Mouse (Mus musculus) MEL (cell line): ENCODE results near the gene Pknox2. TPM values are rescaled to one million over a fixed set of nuclear protein-coding genes. Genes with fewer than 3 reads are reported as not detected.

Experiments used
- DNase-seq: peaks from one replicate; pipeline ENCODE4 v3.0.0; 2011; ENCODE audit warnings: low read depth, low spot score
- H3K27ac ChIP-seq: 2 replicates; pipeline ENCODE4 v1.5.1; 2012; ENCODE audit warnings: low read depth, mild to moderate bottlenecking, control low read depth, low read length, moderate library complexity; ENCODE audit not compliant: control insufficient read depth
- H3K27me3 ChIP-seq, 2 experiments: fragments of 150-350 bp in 1 of 2; sonication (generic) in 1 of 2; 2 replicates each; pipeline ENCODE4 v1.6.1; 2012; ENCODE audit warnings: low read length in 2 of 2, mild to moderate bottlenecking in 2 of 2, improper control_type of control experiment in 1 of 2, moderate library complexity in 1 of 2; ENCODE audit not compliant: insufficient read depth in 2 of 2, control insufficient read depth in 1 of 2
- H3K36me3 ChIP-seq, 2 experiments: 2 replicates each; pipeline ENCODE4 v1.6.1; 2012 to 2014; ENCODE audit warnings: low read length in 2 of 2, improper control_type of control experiment in 1 of 2, inconsistent platforms in 1 of 2, mild to moderate bottlenecking in 1 of 2; ENCODE audit not compliant: insufficient read depth in 2 of 2, control insufficient read depth in 1 of 2
- H3K4me1 ChIP-seq, 2 experiments: fragments of 150-350 bp in 1 of 2; sonication (generic) in 1 of 2; 2 replicates each; pipeline ENCODE4 v1.6.1; 2012; ENCODE audit warnings: low read length in 2 of 2, improper control_type of control experiment in 1 of 2, mild to moderate bottlenecking in 1 of 2; ENCODE audit not compliant: insufficient read depth in 2 of 2, control insufficient read depth in 1 of 2
- H3K4me3 ChIP-seq, 2 experiments: fragments of 150-350 bp in 1 of 2; sonication (generic) in 1 of 2; 2 replicates each; pipeline ENCODE4 v1.5.1; 2012; ENCODE audit warnings: low read depth in 2 of 2, low read length in 2 of 2, mild to moderate bottlenecking in 2 of 2, moderate library complexity in 2 of 2, control low read depth in 1 of 2, improper control_type of control experiment in 1 of 2; ENCODE audit not compliant: control insufficient read depth in 1 of 2, insufficient read depth in 1 of 2
- H3K79me2 ChIP-seq: 2 replicates; pipeline ENCODE4 v1.6.1; 2012; ENCODE audit warnings: mild to moderate bottlenecking, low read length, moderate library complexity; ENCODE audit not compliant: control insufficient read depth, poor library complexity, insufficient read depth
- H3K9ac ChIP-seq: 2 replicates; pipeline ENCODE4 v1.6.1; 2012; ENCODE audit warnings: low read depth, mild to moderate bottlenecking, control low read depth, low read length, moderate library complexity; ENCODE audit not compliant: control insufficient read depth, poor library complexity, severe bottlenecking
- H3K9me3 ChIP-seq: fragments of 150-350 bp; sonication (generic); replicated peaks from 2 replicates; pipeline ENCODE4 v1.6.1; 2012; ENCODE audit warnings: mild to moderate bottlenecking, low read length, improper control_type of control experiment, moderate library complexity; ENCODE audit not compliant: insufficient read depth
- CHD1 ChIP-seq: IDR thresholded peaks from 2 replicates; pipeline ENCODE4 v1.6.1; 2012; ENCODE audit warnings: low read depth, mild to moderate bottlenecking, inconsistent platforms, low read length, improper control_type of control experiment
- CHD2 ChIP-seq: IDR thresholded peaks from 2 replicates; pipeline ENCODE4 v1.6.1; 2011; ENCODE audit warnings: low read length, improper control_type of control experiment
- E2F4 ChIP-seq: IDR thresholded peaks from 2 replicates; pipeline ENCODE4 v1.6.1; 2011; ENCODE audit warnings: low read depth, low read length, improper control_type of control experiment, borderline replicate concordance
- ELF1 ChIP-seq: IDR thresholded peaks from 2 replicates; pipeline ENCODE4 v1.6.1; 2014; ENCODE audit warnings: low read depth, mild to moderate bottlenecking, inconsistent platforms, low read length, improper control_type of control experiment, moderate library complexity
- EP300 ChIP-seq, 2 experiments: IDR thresholded peaks; 2 replicates each; pipeline ENCODE4 v1.6.1; 2011; ENCODE audit warnings: improper control_type of control experiment in 2 of 2, low read length in 2 of 2, low read depth in 1 of 2, mild to moderate bottlenecking in 1 of 2
- ETS1 ChIP-seq: IDR thresholded peaks from 2 replicates; pipeline ENCODE4 v1.6.1; 2012; ENCODE audit warnings: low read depth, mild to moderate bottlenecking, inconsistent platforms, low read length, improper control_type of control experiment, moderate library complexity
- GABPA ChIP-seq: IDR thresholded peaks from 2 replicates; pipeline ENCODE4 v1.6.1; 2012; ENCODE audit warnings: low read depth, mild to moderate bottlenecking, inconsistent platforms, low read length, improper control_type of control experiment, moderate library complexity
- GATA1 ChIP-seq: IDR thresholded peaks from 2 replicates; pipeline ENCODE4 v1.6.1; 2011; ENCODE audit warnings: low read depth, low read length, improper control_type of control experiment
- HCFC1 ChIP-seq: IDR thresholded peaks from 2 replicates; pipeline ENCODE4 v1.6.1; 2012; ENCODE audit warnings: low read depth, mild to moderate bottlenecking, inconsistent platforms, low read length, improper control_type of control experiment, moderate library complexity
- KAT2A ChIP-seq: conservative IDR thresholded peaks from 2 replicates; pipeline ENCODE4 v1.6.1; 2012; ENCODE audit warnings: low read depth, low read length, improper control_type of control experiment, inconsistent platforms
- MAFK ChIP-seq: IDR thresholded peaks from 2 replicates; pipeline ENCODE4 v1.6.1; 2011; ENCODE audit warnings: low read depth, mild to moderate bottlenecking, low read length, improper control_type of control experiment, borderline replicate concordance
- MAZ ChIP-seq: IDR thresholded peaks from 2 replicates; pipeline ENCODE4 v1.6.1; 2012; ENCODE audit warnings: low read depth, mild to moderate bottlenecking, inconsistent platforms, low read length, improper control_type of control experiment
- MXI1 ChIP-seq: IDR thresholded peaks from 2 replicates; pipeline ENCODE4 v1.6.1; 2011; ENCODE audit warnings: mild to moderate bottlenecking, low read depth, low read length, improper control_type of control experiment
- NELFE ChIP-seq: IDR thresholded peaks from 2 replicates; pipeline ENCODE4 v1.6.1; 2011; ENCODE audit warnings: low read depth, low read length, improper control_type of control experiment
- POLR2AphosphoS2 ChIP-seq: IDR thresholded peaks from 2 replicates; pipeline ENCODE4 v1.6.1; 2011; ENCODE audit warnings: low read length, improper control_type of control experiment
- POLR2AphosphoS5 ChIP-seq: IDR thresholded peaks from 2 replicates; pipeline ENCODE4 v1.6.1; 2012; ENCODE audit warnings: low read depth, borderline replicate concordance, mild to moderate bottlenecking, inconsistent platforms, low read length, moderate library complexity, mixed read lengths
- RAD21 ChIP-seq: IDR thresholded peaks from 2 replicates; pipeline ENCODE4 v1.6.1; 2011; ENCODE audit warnings: mild to moderate bottlenecking, low read depth, low read length, improper control_type of control experiment
- RCOR1 ChIP-seq: IDR thresholded peaks from 2 replicates; pipeline ENCODE4 v1.6.1; 2012; ENCODE audit warnings: low read depth, mild to moderate bottlenecking, inconsistent platforms, low read length, improper control_type of control experiment
- SIN3A ChIP-seq: IDR thresholded peaks from 2 replicates; pipeline ENCODE4 v1.6.1; 2012; ENCODE audit warnings: low read length, improper control_type of control experiment, inconsistent platforms
- TBP ChIP-seq: IDR thresholded peaks from 2 replicates; pipeline ENCODE4 v1.8.0; 2011; ENCODE audit warnings: low read depth, low read length, improper control_type of control experiment
- USF1 ChIP-seq: IDR thresholded peaks from 2 replicates; pipeline ENCODE4 v1.6.1; 2014; ENCODE audit warnings: low read depth, mild to moderate bottlenecking, inconsistent platforms, low read length, improper control_type of control experiment, moderate library complexity
- USF2 ChIP-seq, 2 experiments: IDR thresholded peaks; 2 replicates each; pipeline ENCODE4 v1.6.1; 2011 to 2012; ENCODE audit warnings: improper control_type of control experiment in 2 of 2, low read length in 2 of 2, borderline replicate concordance in 1 of 2, inconsistent platforms in 1 of 2, low read depth in 1 of 2, mild to moderate bottlenecking in 1 of 2; ENCODE audit not compliant: insufficient read depth in 1 of 2
- polyA plus RNA-seq, 2 experiments: library from polyadenylated mRNA; stranded (reverse) in 1 of 2; unstranded in 1 of 2; fragments of >175 nt in 1 of 2; fragments of >200 nt in 1 of 2; gene quantifications; 2 replicates each; pipeline versions ENCODE4 v1.2.1 to v1.2.4; 2012; ENCODE audit warnings: low replicate concordance in 2 of 2, low read depth in 1 of 2; ENCODE audit not compliant: insufficient read length in 2 of 2, insufficient read depth in 1 of 2, missing spikeins in 1 of 2
- total RNA-seq: library from RNA; depleted of rRNA; stranded (reverse); fragments of 300-350 nt; gene quantifications from 2 replicates; pipeline ENCODE4 v1.2.3, GENCODE M21; 2012

Pknox2 gene
- total and polyA plus RNA-seq, 3 experiments, result not detected

GRCm38 (mm10) chr9:36947056-36947694 is 200.0 kb downstream of the Pknox2 start:
- Histone ChIP-seq H3K4me3 (no peak overlapping the region), H3K9ac (no peak overlapping the region), H3K27me3 (peaks cover 0 to 2% of the 10 kb centered on the region in 2 experiments; a peak in 3 of 4 replicates), H3K36me3 (no peaks in the 10 kb centered on the region), H3K27ac (no peak overlapping the region), H3K9me3 (no peaks in the 10 kb centered on the region), H3K79me2 (no peaks in the 10 kb centered on the region), H3K4me1 (no peaks in the 10 kb centered on the region)
- TF ChIP-seq ELF1, result no peak
- no peak for TF ChIP-seq HCFC1
- no peak for TF ChIP-seq EP300 (IDR thresholded peaks at IDR 0.05; ENCODE audit: low read depth in 1 of 2, low read length in 2 of 2)
- TF ChIP-seq E2F4, result no peak
- no peak for TF ChIP-seq POLR2AphosphoS5
- no peak for TF ChIP-seq GABPA
- no peak for TF ChIP-seq RAD21
- no peak for DNase-seq

GRCm38 (mm10) chr9:36944843-36945242 is 202.4 kb downstream of the Pknox2 start:
- Histone ChIP-seq H3K4me1 (no peaks in the 10 kb centered on the region), H3K4me3 (no peak overlapping the region), H3K27me3 (peaks cover 0 to 2% of the 10 kb centered on the region in 2 experiments; a peak in 3 of 4 replicates), H3K27ac (no peak overlapping the region), H3K9ac (no peak overlapping the region), H3K79me2 (no peaks in the 10 kb centered on the region), H3K9me3 (no peaks in the 10 kb centered on the region), H3K36me3 (no peaks in the 10 kb centered on the region)
- no peak for DNase-seq
- no peak for TF ChIP-seq SIN3A
- no peak for TF ChIP-seq KAT2A
- no peak for TF ChIP-seq TBP
- TF ChIP-seq USF2 (IDR thresholded peaks at IDR 0.05; ENCODE audit: borderline replicate concordance in 1 of 2, insufficient read depth in 1 of 2, low read depth in 1 of 2, low read length in 2 of 2), result no peak
- no peak for TF ChIP-seq RAD21
- TF ChIP-seq POLR2AphosphoS2, result no peak
- TF ChIP-seq MAZ, result no peak

GRCm38 (mm10) chr9:36942561-36942960 is 204.6 kb downstream of the Pknox2 start:
- Histone ChIP-seq H3K36me3 (no peaks in the 10 kb centered on the region), H3K27me3 (no peaks in the 10 kb centered on the region; a peak in 2 of 4 replicates), H3K27ac (no peak overlapping the region), H3K9me3 (no peaks in the 10 kb centered on the region), H3K79me2 (no peaks in the 10 kb centered on the region), H3K4me1 (no peaks in the 10 kb centered on the region), H3K4me3 (no peak overlapping the region), H3K9ac (no peak overlapping the region)
- no peak for TF ChIP-seq ELF1
- no peak for TF ChIP-seq GATA1
- TF ChIP-seq CHD1, result no peak
- no peak for TF ChIP-seq RCOR1
- TF ChIP-seq CHD2, result no peak
- TF ChIP-seq TBP, result no peak
- no peak for TF ChIP-seq MXI1
- no peak for TF ChIP-seq USF1
- no peak for TF ChIP-seq E2F4
- no peak for TF ChIP-seq ETS1
- TF ChIP-seq KAT2A, result no peak
- TF ChIP-seq RAD21, result no peak
- TF ChIP-seq MAFK, result no peak
- TF ChIP-seq NELFE, result no peak
- TF ChIP-seq POLR2AphosphoS2, result no peak
- no peak for DNase-seq
